Mouse (Mus musculus) yolk sac, embryonic 10.5 days (tissue): ENCODE data around the gene Akap1.
A peak's percentile ranks its signal among the peaks of the same experiment; 100 is the strongest.

Experiments used
- DNase-seq: peaks from one replicate; pipeline ENCODE4 v3.0.0-alpha.2; 2017; ENCODE audit warnings: low spot score

Gene Akap1

DNA sequence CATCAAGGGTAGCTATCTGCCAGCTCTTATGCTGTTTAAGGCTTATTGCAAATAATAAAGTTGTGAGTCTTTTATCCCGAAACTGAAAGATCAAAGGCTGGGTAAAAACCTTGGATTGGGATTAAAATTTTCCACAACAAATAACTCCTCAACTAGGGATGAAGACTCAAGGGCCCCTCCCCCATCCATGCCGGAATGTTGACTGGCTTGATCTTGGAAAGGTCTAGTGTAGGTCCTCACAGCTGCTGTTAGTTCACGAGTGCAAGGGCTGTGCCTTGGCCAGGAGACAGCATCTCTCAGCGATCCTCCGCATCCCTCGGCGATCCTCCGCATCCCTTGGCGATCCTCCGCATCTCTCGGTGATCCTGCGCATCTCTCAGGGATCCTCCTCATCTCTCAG lies 13.6 kb upstream of the Akap1 start:
- DNase-seq = no peak

DNA sequence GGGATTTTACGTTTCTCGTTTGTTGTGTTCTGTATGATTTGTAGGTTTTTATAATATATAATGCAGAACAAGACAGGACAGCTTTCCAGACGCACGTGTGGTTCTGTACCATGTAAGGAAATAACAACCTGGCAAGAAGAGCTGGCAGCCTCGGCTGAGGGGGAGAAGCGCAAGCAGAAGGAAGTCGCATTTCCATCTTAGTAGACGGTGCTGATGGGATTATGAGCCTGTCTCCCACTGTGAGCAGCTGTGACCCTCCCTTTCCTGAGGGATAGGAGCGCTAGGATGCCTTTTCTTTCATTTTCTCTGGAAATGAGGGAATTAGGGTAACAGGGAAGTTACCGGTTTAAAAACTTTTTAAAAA lies 9.3 kb upstream of the Akap1 start:
- DNase-seq = no peak

DNA sequence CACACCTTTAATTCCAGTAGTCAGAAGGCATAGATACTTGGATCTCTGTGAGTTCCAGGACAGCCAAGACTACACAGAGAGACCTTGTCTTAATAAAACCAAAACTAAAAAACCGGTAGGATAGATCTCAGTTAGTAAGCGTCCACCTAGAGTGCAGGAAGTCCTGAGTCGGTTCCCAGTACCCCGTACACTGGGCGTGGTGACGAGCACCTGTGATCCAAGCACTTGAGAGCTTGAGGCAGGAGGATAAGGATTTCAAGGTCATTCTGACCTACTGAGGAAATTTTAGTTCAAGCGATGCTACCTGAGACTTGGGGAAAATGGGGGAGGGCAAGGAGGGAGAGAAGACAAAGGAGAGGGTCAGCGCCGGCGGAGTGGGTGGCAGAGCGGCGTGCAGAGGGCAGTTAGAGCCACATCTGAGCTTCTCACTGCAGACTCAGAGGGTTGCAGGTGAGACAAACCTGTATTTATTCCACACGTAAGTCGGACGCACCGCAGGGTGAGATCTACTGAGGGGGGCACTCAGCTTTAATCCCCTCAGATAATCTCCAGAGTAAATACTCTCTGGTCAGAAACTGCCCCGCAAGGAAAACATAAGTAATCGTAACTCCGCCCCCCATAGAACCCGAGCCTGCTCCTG lies 8.8 kb upstream of the Akap1 start:
- no peak for DNase-seq

DNA sequence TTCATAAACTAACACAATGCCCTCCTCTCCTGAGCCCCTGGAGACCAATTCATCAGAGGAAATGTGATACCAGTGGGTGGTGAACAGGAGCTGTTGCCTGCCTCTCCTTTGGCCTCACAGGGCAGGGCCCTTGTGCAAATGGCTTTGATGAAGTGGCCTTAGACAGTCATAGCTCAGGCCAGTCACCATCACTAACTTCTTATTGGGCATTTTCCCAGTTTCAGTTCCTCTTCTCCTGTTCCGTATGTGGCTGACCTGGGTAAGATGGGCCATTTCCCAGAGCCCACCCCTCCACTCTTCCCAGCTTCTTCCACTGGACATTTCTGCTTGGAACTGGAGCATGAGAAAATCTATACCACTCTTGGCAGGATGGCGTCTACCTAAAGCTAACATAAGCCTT lies 5.1 kb upstream of the Akap1 start:
- DNase-seq = no peak

DNA sequence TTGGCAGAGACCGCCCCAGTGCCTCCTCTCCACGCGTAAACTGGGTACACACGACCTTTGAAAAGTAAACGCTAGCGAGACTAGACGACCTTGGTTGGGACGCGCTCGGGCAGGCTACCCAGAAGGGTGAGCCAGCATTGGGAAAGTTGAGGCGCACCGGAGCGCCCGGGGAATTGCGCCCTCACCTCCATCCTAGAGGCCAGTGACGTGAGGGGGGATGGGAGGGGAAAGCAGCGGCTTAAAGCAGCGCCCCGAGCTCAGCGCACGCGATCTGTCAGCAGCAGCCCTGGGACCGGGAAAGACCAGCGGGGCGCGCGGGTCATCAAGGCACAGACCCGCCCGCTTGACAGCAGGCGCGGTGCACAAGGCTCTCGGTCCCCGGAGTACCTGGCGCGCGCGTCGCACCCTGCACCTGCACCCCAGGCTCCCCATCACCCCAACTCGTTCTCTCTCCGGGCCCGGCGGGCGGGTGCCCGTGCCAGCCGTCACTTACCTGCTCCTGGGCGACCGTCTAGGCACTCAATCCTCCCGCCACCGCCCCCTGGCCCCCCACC lies 405 bp downstream of the Akap1 start:
- DNase-seq = no peak

DNA sequence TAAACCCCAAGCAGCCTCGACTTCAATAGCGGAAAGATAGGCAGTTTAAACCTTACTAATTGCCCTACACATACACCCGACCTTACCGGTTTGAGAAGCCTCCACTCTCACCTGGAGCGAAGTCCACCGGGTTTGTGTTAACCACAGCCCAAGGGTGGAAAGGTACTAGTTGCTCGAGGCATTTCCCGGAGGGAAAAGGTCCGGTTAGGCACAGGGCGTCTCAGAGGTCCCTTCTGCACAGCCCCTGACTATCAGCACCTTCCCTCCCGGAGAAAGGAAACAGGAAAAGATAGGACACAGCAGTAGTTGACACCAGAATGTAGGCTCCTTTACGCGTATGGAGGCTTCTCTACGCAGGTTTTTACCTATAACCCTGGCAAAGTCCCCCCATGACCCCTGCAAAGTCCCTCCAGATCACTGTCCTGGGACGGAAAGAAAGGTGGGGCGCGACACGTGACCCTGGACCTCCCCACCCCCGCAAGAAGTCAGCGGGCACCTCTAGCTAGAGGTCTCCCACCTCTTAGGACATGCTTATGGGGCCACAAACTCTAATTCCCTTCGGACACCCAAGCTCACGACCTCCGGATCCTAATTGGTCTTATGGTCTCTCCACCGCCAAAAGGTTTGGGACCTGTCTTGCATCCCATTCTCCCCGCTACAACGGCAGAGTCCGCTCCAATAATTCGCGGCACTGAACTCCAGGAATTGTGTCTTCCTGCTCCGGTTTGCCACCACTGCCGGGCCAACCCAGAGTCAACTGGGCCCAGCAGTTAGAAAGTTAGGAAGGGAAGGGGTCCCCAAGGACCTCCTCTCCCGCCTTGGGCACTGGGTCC lies 1.1 kb downstream of the Akap1 start:
- peak; percentile 36 for DNase-seq

DNA sequence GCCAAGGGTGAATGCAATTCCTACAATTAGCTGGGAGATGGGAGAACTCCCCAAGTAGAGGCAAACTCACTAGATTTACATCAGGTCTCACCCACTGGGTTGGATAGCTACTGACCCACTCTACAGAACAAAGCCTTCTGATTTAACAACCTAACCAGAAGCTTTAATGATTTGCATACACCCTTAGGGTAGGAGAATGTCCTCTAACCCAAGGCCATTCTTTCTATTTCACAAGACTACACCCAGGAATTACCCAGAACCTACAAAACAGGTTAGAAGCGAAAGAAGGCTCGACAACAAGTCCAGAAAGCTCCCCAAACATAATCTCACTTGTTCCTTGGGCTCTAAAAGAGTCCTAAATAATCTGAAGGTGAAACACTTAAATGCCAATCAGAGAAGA lies 2.0 kb downstream of the Akap1 start:
- no peak for DNase-seq

DNA sequence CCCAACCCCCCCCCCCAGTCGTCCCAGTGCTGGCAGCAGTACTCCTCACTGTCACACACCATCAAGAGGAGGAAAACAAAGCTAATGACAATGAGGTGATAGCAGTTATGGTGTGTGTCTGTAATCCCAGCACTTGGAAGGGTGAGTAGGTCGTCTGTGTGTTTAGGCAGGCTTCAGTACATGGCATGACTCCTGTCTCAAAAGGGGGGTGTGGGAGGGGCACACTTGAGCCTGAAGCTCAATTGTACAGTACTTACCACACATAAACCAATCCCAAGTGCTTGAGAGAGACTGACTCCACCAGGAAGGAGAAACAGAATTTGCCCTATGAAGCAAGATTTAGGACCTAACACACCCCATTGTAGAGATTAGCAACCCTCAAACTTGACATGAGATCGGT lies 3.3 kb downstream of the Akap1 start:
- DNase-seq = no peak

DNA sequence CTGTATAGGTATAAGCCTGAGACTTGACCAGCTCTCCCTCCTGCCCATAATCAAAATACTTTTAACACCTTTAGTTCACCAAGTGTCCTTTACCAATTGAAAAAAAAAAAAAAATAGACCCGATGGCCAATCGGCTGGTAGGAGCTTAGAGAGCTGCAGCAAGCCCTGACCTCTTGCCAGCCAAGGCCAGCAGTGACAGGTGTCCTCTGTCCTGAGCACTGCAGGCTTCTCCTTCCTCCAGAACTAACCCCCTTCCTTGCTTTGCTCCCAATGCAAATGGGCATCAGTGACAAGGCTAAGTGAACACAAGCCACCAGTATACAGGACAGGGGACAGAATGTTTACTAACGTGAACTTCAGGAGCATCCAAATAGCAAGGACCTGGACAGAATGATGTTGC lies 3.7 kb downstream of the Akap1 start:
- DNase-seq = no peak

DNA sequence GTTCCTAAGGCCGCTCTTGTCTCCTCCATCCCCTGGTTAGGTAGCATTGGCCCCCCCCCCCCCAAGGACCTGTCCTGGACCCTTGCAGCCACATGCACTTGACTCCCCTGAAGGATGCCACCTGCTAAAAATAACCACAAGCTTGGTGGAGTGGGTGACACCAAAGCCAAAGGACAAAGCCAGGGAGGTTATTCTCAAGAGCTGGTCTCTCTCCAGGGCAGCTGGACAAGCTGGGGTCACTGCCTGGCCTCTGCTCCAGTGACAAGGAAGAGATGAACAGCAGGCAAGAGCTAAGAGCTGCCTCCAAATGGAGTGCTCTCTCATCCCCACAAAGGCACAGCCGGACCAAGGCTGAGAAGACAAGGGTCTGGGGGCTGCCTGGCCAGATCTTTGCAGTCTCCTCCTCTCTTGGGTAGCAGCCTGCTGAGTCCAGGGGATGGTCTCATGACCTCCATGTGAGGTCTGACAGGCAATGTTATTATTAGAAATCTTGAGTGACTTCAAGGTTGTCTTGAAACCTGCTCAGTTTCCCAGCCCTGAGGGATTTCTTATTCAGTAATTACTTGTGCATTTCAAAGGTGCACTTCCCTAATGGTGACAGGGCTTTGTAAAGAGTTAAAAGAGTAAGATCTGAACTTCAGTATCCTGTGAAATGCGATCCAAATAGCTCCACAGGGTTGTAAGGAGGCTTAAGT lies 6.9 kb downstream of the Akap1 start:
- no peak for DNase-seq

DNA sequence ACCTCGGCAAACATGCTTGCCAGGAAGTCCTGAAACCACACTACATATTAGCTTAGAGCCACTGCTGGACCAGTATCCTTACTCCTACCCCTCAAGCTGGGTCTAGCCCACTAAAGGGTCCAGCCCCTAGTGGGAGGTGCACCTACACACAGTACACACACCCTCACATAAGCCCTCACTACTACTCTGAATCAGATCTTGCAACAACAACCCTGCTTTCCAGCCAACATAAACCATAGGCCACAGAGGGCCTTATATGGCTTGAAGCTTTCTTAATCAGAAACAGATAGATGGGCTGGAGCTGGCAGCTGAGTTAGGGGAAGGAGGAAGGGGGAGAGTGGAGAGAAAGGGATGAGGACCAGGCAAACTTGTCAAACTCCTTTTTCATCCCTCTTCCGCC lies 8.0 kb downstream of the Akap1 start:
- no peak for DNase-seq

DNA sequence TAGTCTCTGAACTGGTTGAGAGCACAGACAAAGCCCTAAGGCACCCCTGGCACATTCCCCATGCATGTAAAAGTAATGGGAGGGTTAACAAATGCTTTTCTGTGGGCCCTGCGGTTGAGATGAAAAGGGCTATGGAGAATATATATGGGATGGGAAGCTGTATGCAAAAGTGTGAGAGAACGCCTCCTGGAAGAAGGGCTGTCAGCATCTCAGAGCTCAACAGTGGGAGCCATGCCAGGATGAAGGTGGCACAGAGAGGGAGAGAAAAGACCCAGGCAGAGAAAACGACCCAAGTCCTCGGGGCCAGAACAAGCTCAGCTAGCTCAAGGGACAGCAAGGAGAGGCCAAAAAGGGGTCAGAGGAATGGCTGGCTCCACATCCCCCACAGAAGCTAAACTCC lies 8.6 kb downstream of the Akap1 start:
- DNase-seq = no peak

DNA sequence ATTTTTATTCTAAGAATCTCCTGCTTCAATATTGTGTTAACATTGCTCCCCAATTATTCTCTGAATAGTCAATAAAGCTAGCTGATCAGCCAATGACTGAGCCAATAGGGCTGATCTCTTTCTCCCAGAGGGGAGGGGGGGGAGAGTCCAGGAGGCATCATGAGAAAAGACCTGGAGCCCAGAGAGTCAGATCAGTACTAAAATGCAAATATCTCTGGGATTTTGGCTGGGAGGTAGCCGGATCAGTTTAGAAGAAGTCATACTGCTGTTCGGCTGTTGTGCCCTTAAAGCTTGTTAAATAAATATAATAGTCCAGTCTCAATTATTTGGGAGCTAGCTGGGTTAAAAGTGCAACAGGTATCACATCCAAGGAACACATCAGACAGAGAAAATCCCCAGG lies 10.8 kb downstream of the Akap1 start:
- DNase-seq = no peak

DNA sequence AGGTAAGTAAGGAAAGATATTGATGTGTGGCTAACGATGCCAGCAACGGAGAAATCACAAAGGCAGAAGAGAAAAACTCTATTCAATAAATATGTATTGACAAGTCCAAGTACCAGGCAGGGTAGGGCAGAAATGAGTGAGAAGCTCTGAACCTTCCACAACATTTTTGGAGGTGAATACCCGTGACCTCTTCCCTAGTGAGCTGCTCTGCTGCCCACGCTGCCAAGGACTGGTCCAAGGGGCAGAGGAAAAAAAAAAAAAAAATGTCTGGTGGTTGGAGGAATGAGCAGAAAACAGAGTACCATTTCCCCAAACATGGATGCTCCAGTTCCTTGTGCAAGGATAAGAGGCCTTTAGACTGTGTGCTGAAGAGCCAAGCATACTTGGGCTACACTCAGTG lies 11.6 kb downstream of the Akap1 start:
- no peak for DNase-seq

DNA sequence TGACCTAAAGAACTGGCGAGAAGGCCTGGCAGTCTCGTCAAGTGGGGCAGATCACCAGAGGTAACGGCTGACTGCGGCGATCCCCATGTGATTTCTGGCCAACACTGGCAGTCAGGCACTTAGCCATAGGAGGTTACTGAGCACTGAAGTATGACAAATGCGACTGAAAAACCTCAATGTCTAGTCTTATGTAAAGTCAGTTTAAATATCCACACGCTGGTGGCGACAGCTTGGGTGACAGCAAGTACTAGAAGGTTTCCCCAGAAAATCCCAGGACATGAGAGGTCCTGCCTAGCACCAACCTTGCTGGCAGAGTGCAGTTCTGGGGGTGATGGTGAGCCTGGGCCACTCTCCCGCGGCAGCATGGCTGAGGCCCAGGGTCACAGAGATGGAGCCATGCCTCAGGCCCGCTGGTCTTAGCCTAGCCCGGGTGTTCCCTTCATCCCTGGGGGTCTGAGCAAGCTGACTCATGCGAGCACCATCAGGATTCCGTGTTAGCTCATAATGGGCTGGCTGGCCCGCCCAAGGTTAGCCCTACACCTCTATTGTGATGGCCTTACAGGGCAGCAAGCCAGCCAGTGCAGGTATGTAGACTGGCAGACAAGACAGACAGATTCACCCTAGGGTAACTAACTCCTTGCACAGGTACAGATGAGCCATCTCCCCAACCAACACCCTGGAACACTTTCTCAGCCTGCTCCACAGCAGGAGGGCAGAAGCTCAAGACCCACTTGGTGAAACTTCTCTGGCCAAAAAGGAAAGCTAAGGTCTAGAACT lies 13.1 kb downstream of the Akap1 start:
- no peak for DNase-seq

DNA sequence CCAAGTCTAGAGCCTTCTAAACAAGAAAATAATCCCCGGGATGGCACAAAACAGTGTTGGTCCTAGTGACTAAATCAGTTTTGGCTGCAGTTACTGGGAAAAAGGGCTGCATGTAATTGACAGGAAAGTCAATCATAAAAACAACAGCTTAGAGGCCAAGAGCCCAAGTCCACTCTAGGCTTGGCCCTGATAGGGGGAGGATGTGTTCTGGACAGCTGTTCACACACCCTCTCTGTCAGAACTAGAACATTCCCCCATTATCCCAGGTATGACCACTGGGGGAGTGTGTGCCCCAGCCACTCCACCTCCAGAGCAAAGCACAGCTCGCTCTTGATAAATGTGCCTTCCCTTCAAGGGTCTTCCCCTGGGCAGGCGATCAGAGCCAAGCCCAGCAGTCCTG lies 14.7 kb downstream of the Akap1 start:
- no peak for DNase-seq

DNA sequence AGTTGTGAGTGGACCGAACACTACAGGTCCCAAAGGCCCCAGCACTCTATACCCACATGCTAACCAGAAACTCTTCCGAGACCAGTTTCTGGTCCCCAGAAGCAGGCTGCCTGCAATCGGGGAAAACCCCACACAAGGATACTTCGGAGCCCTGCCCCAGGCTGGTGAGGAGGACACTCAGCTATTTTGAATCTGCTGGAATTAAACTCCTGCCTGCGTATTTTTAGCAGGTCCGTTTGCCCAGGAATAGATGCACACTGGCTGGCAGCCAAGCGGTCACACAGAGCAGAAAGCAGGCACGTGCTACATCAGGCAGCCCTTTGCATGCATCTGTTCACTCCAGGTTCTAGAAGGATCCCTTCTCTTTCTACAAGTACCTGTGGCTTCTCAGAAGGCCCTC lies 15.1 kb downstream of the Akap1 start:
- no peak for DNase-seq

DNA sequence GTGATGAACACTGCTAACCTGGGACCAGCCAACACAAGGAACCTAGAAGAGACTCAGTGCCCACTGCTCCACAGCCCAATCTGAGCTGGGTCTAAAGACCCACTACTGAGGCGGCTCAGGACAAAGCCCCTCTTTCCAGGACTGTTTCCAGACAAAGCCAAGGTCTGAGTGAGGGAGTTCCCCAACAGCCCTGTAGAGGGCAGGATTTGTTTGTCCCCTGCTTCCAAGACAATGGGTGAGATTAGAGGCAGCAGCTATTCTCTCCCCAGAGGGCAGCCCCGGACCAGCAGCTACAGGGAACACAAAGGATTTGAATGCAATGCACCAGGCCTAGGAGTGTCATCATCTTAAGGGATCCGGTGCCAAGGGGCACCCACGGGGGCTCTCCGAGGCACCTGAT lies 15.8 kb downstream of the Akap1 start:
- DNase-seq = peak; percentile 25

DNA sequence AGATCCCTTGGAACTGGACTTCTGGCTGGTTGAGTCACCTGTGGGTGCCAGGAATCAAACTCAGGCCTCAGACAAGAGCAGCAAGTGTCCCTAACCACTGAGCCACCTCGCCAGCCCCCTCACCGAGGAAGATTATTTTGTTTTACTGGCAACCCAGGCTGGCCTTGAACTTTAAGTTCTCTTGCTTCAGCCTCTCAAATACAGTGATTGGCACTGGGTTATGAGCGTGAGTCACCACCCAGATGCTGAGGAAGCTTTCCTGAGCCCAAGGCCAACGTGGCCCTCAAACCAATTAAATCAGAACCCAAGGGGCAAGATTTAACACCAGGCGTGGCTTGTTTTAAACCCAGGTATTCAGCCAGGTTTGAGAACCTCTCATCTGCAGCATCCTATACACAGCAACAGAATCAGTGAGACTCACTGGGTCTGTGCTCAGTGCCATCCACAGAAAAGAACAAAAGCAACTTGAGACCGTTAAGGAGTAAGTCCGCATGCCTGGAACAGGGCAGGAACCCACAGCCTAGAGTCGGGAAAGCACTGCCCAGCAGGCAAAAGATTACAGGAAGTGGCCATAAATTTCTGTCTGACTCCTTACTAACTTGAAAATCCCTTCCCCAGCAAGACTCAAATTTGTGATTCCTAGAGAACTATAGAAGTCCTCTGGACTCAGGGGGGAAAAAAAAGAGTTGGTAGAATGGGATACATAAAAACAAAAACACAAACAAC lies 16.9 kb downstream of the Akap1 start:
- DNase-seq = no peak

DNA sequence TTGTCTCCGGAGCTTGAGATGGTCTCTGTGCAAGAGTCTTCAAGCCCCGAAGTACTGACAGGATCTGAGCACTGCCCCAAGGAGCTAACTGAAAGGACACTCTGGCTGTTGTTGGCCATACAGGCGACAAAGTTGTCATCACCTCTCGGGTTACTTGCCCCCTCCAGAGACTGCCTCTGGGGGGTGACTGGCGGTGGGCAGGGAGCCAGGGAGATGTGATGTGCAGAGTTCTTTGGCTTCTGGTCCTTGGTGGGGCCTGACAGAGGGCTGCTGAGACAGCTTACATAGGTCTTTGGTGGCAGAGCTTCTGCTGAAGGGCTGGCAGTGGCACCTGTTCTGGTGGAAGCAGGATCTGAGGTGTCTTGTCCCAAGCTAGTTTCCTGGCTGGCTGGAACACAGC lies 20.0 kb downstream of the Akap1 start:
- DNase-seq = no peak

DNA sequence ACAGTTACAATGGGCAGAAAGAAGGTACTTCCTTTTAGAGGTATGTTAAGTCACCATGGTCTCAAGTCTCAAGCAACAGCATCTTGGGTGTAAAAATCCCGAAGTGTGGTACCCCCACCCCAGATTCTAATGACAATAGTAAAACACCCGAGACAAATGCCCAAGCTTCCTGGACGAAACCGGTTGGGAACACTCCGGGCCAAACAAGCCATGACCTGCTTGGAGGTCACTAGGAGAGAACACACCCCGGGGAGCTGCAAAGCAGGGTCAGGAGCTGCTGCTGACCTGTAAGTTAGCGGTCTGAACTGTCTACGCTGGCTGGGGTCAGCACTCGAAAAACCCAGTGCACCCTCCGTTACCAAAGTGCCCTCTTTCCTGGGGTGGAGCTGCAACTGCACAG lies 21.1 kb downstream of the Akap1 start:
- no peak for DNase-seq
